Mouse (Mus musculus) urinary bladder, postnatal 36 days (tissue): Measurements from ENCODE around the gene Gm17581.

Experiments
- DNase-seq, 2 experiments: peaks; one replicate each; pipeline ENCODE4 v3.0.0; 2022; ENCODE audit warnings: low spot score in 2 of 2, mixed read lengths in 1 of 2

Gene Gm17581

DNA sequence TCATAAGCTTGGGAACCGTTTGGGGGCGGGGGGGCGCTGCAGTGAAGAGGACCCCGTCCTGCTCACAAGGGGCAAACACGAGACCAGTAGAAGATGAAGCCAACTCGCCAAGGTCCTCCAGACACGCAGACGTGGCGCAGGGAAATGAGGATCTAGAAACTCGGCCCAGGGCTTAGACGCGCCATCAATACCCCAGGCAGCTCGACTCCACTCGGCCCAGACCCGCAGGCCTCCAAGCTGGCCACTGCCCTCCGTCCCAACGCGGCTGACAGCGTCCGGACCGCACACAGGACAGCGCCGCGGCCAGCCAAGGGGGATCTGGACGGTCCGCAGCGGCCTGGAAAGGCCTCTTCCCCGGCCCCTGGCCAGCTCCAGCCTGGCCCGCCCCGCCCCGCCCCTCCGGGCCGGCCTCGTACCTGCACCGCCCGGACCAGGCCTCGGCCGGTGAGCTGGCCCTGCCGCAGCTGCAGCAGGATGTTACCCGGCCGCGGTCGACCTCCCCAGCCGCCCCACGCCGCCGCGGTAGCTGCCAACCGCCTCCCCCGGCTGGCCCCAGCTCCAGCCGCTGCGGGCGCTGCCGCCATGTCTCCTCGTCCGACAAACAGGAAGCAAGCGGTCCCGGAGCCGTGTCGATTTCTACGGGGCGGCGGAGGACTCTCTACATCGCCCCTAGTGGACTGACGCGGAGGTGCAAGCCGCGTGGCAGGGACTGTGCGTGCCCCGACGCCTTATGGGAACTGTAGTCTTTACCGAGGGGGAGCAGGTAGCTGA lies 43.8 kb downstream of the Gm17581 start, which contains the start of gene Trpc4ap:
Trpc4ap (minus strand) TSS at position 662 of the 771 bp plus-strand sequence.
- peak; percentile 96 to 99 for DNase-seq

DNA sequence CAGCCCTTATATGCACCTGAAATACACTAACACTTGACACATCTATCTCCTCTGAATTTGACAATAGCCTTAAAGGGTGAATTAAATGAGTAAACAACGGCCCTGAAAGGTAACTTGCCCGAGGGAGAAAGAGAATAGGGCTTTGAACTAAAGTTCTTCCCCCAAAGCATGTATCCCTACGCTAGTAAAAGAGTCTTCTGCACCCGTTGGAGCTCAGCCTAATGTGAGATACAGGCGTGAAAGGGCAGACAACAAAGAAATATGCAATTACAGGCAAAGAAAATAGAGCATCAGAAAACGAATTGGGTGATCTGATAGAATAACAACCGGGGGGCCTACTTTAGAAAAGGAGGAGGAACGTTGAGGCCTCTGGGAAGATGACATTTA lies 44.3 kb downstream of the Gm17581 start:
- no peak for DNase-seq

DNA sequence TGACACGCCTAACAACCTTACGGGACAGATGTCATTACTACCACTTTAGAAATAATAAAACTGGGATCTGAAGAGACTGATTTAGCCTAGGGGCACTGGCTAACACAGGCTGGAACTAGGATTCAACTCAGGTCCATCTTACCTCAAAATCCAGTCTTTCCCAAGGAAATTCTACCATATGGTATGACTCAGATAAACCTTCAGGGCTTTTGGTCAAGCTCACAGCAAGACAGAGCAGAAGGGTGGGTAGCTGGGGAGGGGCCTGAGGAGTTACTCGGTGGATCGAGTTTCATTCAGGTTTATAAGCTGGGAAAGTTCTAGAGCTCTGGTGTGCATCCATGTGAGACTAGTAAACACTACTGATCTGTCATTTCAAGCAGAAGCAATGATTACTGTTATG lies 46.5 kb downstream of the Gm17581 start:
- no peak for DNase-seq

DNA sequence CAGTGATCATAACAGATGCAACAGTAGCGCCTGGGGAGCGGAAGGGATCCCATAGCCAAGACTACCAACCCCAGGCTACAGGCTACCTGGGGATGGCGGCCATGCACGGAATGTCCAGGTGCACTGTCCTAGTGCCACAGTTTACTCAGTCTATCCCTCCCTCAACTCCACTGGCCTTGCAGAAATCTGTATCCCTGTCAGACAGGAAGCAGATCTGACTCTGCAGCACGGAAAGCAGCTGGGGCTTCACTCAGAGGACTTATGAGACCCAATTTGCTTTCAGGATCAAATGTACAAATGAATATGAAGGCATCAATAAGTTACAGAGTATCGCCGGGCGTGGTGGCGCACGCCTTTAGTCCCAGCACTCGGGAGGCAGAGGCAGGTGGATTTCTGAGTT lies 47.9 kb downstream of the Gm17581 start:
- no peak for DNase-seq

DNA sequence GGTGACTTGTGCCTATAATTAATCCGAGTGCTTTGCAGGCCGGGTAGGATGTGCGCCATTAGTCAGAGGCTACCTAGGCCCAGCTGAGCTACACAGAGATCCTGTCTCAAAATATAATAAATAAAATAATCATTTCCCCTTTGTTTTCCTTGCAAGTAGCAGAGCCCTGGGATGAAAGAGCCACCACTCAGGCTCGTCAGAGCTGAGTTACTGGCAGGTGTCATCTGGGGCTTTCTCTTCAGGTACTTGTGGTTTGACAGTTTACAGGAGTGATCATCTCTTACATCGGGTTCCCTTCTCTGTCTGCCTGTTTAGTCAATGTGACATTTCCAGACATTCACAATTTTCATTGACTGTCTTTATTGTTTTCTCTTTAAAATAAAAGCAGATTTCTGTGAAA lies 49.1 kb downstream of the Gm17581 start:
- DNase-seq, result no peak
